Mouse (Mus musculus): ENCODE measurements at regions not wholly inside any gene's neighbourhood (a gene's known extent, or its start where the extent isn't known, plus 50 kb on each side); places are given as distances from the start of the nearest gene placed in this dataset.

- no peak for TF ChIP-seq POLR2A (IDR thresholded peaks at IDR 0.05; ENCODE audit: extremely low read depth, insufficient read depth, low read length)
- no peak for TF ChIP-seq CTCF (IDR thresholded peaks at IDR 0.05; ENCODE audit: low read depth, low read length)
Measured at GRCm38 (mm10) chr7:37290493-37291045, 482.9 kb downstream of the Zfp536 start.

All from liver, adult 2 months (tissue).